Mouse (Mus musculus) monocyte, adult 5-6 weeks (primary cell): Measurements from ENCODE around the gene Fbln7. TPM values are rescaled to one million over a fixed set of nuclear protein-coding genes. Genes with fewer than 3 reads are reported as not detected.

Experiments used
- ATAC-seq: fragments of 153-309, 156-312 bp; replicated peaks from 2 replicates; pipeline ENCODE4 v1.8.0; 2017; ENCODE audit warnings: mild to moderate bottlenecking; ENCODE audit not compliant: low TSS enrichment, insufficient number of reproducible peaks, severe bottlenecking, poor library complexity, low FRiP score
- total RNA-seq: library from RNA; stranded (forward); fragments of 200-1000, 200-491, 200-594 nt; gene quantifications from 3 replicates; pipeline ENCODE4 v1.2.3, GENCODE M21; 2017

The Fbln7 gene
- total RNA-seq, 1 experiment from 2014 or later, result not detected

DNA sequence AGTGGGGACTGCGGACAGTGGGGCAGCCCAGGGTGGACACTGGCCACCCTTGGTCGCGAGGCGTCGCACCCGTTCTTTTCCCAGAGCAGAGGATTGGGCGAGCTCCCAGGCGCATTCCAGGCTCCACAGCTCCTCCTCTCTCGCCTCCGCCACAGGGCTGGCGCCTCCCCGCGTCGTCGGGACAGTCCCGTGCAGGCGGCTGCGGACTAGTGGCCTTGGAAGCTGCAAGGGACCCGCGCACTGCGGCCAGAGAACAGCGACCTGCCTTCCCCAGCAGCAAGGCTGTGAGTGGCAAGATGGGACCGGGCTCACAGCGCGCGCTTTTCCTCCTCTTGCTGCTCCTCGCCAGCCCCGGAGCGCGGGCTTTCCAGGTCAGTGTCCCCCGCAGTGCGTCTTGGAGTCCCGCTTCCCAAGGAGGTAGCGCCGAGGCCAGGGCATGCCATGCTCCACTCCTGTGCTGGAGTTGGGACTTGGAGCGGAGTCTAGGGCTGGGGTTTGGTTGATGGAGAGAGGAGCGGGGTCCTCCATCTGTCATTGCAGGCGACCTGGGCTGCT, 1.1 kb downstream of the Fbln7 start:
- no peak for ATAC-seq

GRCm38 (mm10) chr2:128865061-128865460, 2.3 kb downstream of the Fbln7 start:
- ATAC-seq, result no peak

- no peak for ATAC-seq
Measured at GRCm38 (mm10) chr2:128871656-128872055, 8.9 kb downstream of the Fbln7 start.

DNA sequence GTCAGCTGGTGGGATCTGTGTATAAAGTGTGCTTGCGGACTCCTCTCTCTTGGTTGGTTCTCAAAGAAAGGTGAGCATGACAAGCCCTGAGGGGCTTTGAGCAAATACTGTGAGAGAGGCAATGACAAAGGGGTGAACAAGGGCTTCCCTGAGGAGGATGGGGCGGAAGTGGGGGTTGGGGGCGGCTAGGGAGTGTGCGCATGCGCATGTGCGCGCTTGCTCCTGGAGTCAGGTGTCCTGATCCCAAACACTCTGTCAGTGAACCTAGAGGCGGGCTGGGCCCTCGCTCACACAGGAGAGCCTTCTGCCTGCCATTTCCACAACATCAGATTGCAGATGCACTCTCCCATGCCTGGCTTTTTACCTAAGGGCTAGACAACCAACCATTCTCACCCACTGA, 9.5 kb downstream of the Fbln7 start:
- no peak for ATAC-seq

- ATAC-seq, result no peak
Measured at GRCm38 (mm10) chr2:128875526-128875925, 12.7 kb downstream of the Fbln7 start.

GRCm38 (mm10) chr2:128881236-128881635, 18.5 kb downstream of the Fbln7 start:
- ATAC-seq, result no peak

DNA sequence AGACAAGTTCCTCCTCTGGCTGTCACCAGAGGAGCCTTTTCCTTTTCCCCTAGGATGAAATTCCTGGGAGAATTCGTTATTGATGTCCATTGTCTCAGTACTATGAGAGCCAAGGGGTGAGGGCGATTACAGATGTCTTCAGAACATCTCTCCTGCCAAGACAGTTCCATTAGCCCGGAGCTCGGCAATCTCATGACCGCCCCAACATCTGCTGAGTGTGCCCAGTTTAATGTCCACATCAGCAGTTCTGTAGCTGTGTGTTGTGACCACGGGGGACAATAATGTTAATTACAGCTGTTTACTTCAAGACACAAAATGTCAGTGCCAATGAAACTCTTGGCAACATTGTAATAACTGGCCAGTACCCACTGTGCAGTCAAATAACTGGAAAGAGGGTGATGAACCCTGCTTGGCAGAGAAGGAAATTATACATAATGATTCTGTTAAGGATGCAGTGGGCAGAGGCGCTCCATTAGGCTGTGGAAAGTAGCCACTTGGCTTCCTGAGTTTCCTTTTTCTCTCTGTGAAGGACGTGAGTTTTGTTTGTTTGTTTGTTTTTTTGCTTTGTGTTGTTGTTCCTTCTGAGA, 22.5 kb downstream of the Fbln7 start:
- ATAC-seq, result no peak

GRCm38 (mm10) chr2:128887866-128888550, 25.2 kb downstream of the Fbln7 start:
- no peak for ATAC-seq

DNA sequence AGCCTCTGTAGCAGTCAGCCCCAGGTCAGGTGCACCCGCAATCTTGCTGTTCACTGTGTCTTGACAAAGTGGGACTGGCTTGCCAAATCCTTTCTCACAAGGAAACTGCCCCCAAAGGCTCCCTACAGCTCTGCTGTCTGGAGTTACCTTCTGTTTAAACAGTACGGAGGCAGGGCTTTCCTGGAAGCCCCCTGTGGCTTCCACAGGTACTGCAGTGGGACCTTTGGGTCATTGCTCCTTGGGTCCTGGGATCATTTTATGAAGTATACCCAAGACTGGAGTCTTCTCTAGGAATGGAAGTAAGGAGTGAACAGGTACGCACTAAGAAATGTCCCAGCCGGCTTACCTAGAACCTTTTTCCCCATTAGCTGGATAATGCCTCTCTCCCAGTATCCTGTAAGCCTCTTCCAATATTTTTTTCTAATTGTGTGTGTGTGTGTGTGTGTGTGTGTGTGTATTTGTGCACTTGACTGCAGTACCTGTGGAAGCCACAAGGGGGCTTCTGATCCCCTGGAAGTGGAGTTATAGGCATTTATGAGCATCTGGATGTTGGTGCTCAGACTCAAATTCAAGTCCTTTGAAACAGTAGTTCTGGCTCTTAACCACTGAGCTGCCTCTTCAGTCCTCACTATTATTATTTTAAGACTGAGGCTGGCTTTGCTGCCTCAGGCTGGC, 28.0 kb downstream of the Fbln7 start:
- ATAC-seq, result no peak

GRCm38 (mm10) chr2:128892180-128892721, 29.5 kb downstream of the Fbln7 start:
- ATAC-seq, result no peak

- ATAC-seq, result no peak
Measured at GRCm38 (mm10) chr2:128902843-128903242, 40.1 kb downstream of the Fbln7 start.

- ATAC-seq, result no peak
Measured at GRCm38 (mm10) chr2:128903661-128904060, 40.9 kb downstream of the Fbln7 start.

GRCm38 (mm10) chr2:128914978-128915377, 52.2 kb downstream of the Fbln7 start:
- ATAC-seq, result no peak

DNA sequence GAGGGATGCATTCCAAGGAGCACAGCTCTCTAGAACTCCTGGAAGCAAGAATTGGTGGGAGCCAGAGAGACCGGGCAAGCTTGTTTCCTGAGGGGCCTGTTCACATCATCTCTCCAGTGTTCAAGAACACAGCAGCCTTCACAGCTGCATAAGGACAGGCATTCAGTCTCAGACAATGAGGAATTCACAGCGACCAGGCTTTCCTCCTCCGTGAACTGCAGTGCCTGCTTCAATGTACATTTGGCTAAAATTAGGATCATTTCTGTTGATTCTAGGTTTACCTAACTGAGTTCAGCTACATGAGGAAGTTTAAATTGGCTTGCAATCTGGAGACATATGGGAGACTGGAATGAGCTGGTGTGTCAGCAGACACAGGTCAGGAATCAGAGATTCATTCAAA, 53.7 kb downstream of the Fbln7 start:
- ATAC-seq, result no peak

- ATAC-seq, result no peak
Measured at GRCm38 (mm10) chr2:128924799-128925198, 62.0 kb downstream of the Fbln7 start.

GRCm38 (mm10) chr2:128928446-128928845, 65.7 kb downstream of the Fbln7 start:
- no peak for ATAC-seq

- ATAC-seq, result no peak
Measured at GRCm38 (mm10) chr2:128930704-128931103, 67.9 kb downstream of the Fbln7 start.

- ATAC-seq, result no peak
Measured at GRCm38 (mm10) chr2:128936256-128936655, 73.5 kb downstream of the Fbln7 start.
